Mouse (Mus musculus) intestine, embryonic 16.5 days (tissue): ENCODE measurements at regions not wholly inside any gene's neighbourhood (a gene's known extent, or its start where the extent isn't known, plus 50 kb on each side); places are given as distances from the start of the nearest gene placed in this dataset.

Source experiments
- ATAC-seq: fragments of 200-750 bp; cut with Nextera tagmentation; 2 replicates; pipeline ENCODE4 v1.8.0; 2017; ENCODE audit warnings: moderate TSS enrichment, moderate library complexity
- H3K27ac ChIP-seq: fragments of 300-500 bp; sonication (generic); 2 replicates; pipeline ENCODE4 v1.5.1; 2014; ENCODE audit warnings: mild to moderate bottlenecking, low read length
- H3K27me3 ChIP-seq: fragments of 300-500 bp; sonication (generic); replicated peaks from 2 replicates; pipeline ENCODE4 v1.6.1; 2014; ENCODE audit warnings: low read length, control low read depth, mixed read lengths; ENCODE audit not compliant: control insufficient read depth, insufficient read depth
- H3K36me3 ChIP-seq: fragments of 300-500 bp; sonication (generic); 2 replicates; pipeline ENCODE4 v1.6.1; 2014; ENCODE audit warnings: low read length, control low read depth; ENCODE audit not compliant: control insufficient read depth, insufficient read depth
- H3K4me1 ChIP-seq: fragments of 300-500 bp; sonication (generic); 2 replicates; pipeline ENCODE4 v1.6.1; 2014; ENCODE audit warnings: low read length, control low read depth, mixed read lengths; ENCODE audit not compliant: control insufficient read depth, insufficient read depth
- H3K4me2 ChIP-seq: fragments of 300-500 bp; sonication (generic); 2 replicates; pipeline ENCODE4 v1.6.1; 2014; ENCODE audit warnings: low read depth, low read length, control low read depth
- H3K4me3 ChIP-seq: fragments of 300-500 bp; sonication (generic); 2 replicates; pipeline ENCODE4 v1.5.1; 2014; ENCODE audit warnings: mild to moderate bottlenecking, low read length
- H3K9ac ChIP-seq: fragments of 300-500 bp; sonication (generic); 2 replicates; pipeline ENCODE4 v1.6.1; 2014; ENCODE audit warnings: low read depth, low read length
- H3K9me3 ChIP-seq: fragments of 300-500 bp; sonication (generic); 2 replicates; pipeline ENCODE4 v1.6.1; 2016; ENCODE audit warnings: low read length, control low read depth; ENCODE audit not compliant: control insufficient read depth
- WGBS: fragments of 180-500 bp; shearing (Covaris S2); extraction: QIAGEN DNeasy Blood & Tissue Kit; methylation state at CpG from one replicate; pipeline ENCODE4 v1.1.7; 2014; 5-methylcytosine and 5-hydroxymethylcytosine counted together

DNA sequence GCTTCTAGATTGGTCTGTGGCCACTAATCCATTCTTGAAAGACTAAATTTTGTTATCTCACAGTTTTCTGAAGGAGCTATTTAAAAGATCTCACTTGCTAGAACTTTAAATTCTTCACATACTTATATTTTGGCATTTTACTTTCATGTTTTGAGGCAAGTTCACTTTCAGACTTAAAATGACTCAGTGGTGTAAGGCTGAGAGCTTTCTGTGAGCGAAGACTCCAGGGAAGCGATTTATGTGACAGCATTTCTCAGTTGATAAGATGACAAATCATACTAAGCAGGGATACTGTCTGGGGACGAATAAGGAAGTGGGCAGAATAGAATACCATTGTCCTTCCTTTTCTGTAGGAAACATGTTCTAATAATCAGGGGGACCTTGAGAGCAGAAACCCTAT lies 403.6 kb upstream of the Fbxo33 start:
- H3K9ac ChIP-seq: no peak overlapping the region
- no peak overlapping the region for H3K4me2 ChIP-seq
- H3K4me1 ChIP-seq: no peaks in the 10 kb centered on the region
- no peaks in the 10 kb centered on the region for H3K27me3 ChIP-seq
- no peak overlapping the region for H3K27ac ChIP-seq
- H3K36me3 ChIP-seq: no peaks in the 10 kb centered on the region
- no peak overlapping the region for H3K4me3 ChIP-seq
- H3K9me3 ChIP-seq: no peaks in the 10 kb centered on the region
- no peak for ATAC-seq
- 77% methylated on average over 3 of the region's 3 CpGs for WGBS

DNA sequence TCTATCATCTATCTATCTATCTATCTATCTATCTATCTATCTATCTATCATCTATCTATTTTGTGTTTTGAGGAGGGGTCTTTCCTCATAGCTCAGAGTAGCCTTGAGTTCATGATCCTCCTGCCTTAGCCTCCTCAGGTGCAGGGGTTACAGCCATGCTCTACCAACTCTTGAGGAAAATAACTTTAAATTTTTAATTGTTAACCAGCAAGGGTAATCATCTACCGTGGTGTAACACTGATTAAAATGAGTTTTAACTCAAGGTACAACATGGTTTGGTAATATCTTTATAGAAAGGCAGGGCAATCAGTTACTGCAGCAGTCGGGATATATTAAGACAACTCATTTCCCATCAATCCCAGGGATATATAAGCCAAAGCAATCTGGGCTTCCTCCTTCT lies 401.6 kb upstream of the Fbxo33 start:
- H3K36me3 ChIP-seq: no peaks in the 10 kb centered on the region
- H3K4me2 ChIP-seq: no peak overlapping the region
- no peaks in the 10 kb centered on the region for H3K27me3 ChIP-seq
- WGBS: 77% methylated on average over 2 of the region's 2 CpGs
- no peak overlapping the region for H3K27ac ChIP-seq
- no peak overlapping the region for H3K9ac ChIP-seq
- no peak for ATAC-seq
- no peaks in the 10 kb centered on the region for H3K4me1 ChIP-seq
- no peak overlapping the region for H3K4me3 ChIP-seq
- no peaks in the 10 kb centered on the region for H3K9me3 ChIP-seq

DNA sequence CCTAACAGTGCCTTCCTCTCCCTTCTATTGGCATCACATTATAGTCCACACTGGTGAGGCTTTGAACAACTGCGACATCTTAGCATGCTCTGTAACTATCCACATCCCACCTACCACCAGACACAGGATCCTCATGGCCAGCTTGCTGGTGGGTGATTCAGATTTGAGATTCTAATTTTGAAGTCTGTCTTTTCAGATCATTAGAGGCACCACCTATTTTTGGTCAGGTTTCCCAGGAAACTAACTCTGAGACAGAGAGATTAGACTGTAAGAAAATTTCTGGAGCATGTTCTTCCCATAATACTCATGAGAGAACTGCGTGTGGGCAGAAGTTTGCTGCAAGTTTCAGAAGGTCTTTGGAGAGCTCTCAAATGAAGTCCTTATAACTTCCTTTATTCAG lies 400.8 kb upstream of the Fbxo33 start:
- H3K4me3 ChIP-seq: no peak overlapping the region
- WGBS: 92% methylated on average over 2 of the region's 2 CpGs

DNA sequence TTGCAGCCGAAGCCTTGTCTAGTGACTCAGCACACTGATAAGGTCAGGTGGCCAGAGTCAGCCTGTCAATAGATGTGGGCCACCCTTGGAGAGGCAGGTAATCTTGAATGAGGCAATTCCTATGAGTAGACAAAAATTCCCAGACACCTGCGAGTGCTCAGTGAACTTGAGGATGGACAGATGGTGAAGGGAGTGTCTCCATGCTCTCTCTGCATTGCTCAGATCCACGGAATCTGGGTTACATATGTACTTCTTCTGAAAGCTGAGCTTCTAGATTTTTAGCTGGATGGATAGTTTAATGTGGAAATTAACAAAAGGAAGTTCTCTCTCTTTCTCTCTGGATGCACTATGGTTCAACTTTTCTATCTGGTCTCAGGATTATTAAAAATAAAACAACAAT lies 396.6 kb upstream of the Fbxo33 start:
- WGBS: 71% methylated on average over 3 of the region's 3 CpGs
- H3K36me3 ChIP-seq: no peaks in the 10 kb centered on the region
- no peak overlapping the region for H3K4me2 ChIP-seq
- no peaks in the 10 kb centered on the region for H3K9me3 ChIP-seq
- H3K27ac ChIP-seq: no peak overlapping the region
- no peak for ATAC-seq
- H3K9ac ChIP-seq: no peak overlapping the region
- no peaks in the 10 kb centered on the region for H3K27me3 ChIP-seq
- H3K4me3 ChIP-seq: no peak overlapping the region
- no peaks in the 10 kb centered on the region for H3K4me1 ChIP-seq

More for the DNA sequence above, 400.8 kb upstream of the Fbxo33 start:
- no peaks in the 10 kb centered on the region for H3K9me3 ChIP-seq
- no peak overlapping the region for H3K27ac ChIP-seq
- no peak overlapping the region for H3K9ac ChIP-seq
- no peak overlapping the region for H3K4me2 ChIP-seq
- no peak for ATAC-seq
- no peaks in the 10 kb centered on the region for H3K4me1 ChIP-seq
- no peaks in the 10 kb centered on the region for H3K36me3 ChIP-seq
- no peaks in the 10 kb centered on the region for H3K27me3 ChIP-seq

DNA sequence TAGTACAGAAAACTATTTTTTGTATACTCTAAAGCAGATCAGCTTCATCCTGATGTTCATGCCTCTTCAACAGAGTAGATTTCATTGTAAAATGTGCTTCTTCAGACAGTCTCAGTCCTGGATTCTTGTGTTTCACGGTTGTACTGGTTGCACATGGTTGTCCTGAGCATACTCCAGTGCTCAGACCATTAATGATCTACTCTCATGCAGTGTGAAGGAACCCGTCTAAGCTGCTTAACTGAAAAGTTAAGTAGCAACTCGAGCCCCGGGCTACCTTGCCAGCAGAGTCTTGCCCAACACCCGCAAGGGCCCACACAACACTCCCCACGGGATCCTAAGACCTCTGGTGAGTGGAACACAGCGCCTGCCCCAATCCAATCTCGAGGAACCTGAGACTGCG lies 380.3 kb upstream of the Fbxo33 start:
- Histone ChIP-seq H3K27me3 (no peaks in the 10 kb centered on the region), H3K4me2 (no peak overlapping the region), H3K27ac (no peak overlapping the region), H3K4me1 (no peaks in the 10 kb centered on the region), H3K4me3 (no peak overlapping the region), H3K36me3 (no peaks in the 10 kb centered on the region), H3K9me3 (no peaks in the 10 kb centered on the region), H3K9ac (no peak overlapping the region)
- WGBS: 86% methylated on average over 8 of the region's 9 CpGs
- ATAC-seq: no peak

DNA sequence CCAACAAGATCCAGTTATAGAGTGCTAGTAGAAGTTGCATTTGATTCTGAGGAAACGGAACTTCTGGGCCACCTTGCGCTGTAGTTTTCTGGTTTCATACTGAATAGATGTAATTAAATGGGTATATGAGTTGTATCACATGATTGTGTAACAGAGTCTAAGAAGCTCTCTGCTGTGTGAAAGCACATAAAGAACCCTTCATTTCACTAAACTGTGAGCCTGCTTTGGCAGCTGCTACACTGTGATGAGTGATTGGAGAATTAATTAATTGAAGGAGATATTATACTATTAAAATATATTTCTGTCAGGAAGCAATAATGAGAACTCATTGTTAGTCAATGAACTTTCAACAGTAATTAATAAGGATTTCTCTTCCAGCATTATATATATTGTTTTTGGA lies 369.8 kb upstream of the Fbxo33 start:
- Histone ChIP-seq H3K4me2 (no peak overlapping the region), H3K4me3 (no peak overlapping the region), H3K9me3 (no peaks in the 10 kb centered on the region), H3K9ac (no peak overlapping the region), H3K27ac (no peak overlapping the region), H3K27me3 (no peaks in the 10 kb centered on the region), H3K4me1 (no peaks in the 10 kb centered on the region), H3K36me3 (no peaks in the 10 kb centered on the region)
- no peak for ATAC-seq
- WGBS: 96% methylated on average over 2 of the region's 2 CpGs

DNA sequence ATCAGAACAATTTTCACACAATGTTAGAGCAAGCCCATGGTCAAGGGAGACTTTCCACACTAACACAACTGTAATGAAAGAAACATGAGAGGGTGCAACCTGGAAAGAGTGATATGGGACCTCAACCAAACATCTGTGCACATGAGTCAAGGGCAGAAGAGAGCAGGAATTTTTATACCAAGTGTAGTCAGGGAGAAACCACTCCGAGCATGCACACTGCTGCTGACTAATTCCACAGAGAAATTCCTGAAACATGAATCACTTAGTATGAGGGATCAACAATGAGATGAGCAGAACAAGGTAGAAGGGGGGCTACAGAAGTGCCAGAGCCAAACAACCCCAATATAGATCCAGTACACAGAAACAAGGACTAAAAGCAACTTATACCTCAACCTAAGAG lies 363.1 kb upstream of the Fbxo33 start:
- Histone ChIP-seq H3K27ac (no peak overlapping the region), H3K9ac (no peak overlapping the region), H3K27me3 (no peaks in the 10 kb centered on the region), H3K4me1 (no peaks in the 10 kb centered on the region), H3K9me3 (no peaks in the 10 kb centered on the region), H3K4me2 (no peak overlapping the region), H3K36me3 (no peaks in the 10 kb centered on the region), H3K4me3 (no peak overlapping the region)
- 56% methylated on average over 1 of the region's 1 CpGs for WGBS
- ATAC-seq: no peak

DNA sequence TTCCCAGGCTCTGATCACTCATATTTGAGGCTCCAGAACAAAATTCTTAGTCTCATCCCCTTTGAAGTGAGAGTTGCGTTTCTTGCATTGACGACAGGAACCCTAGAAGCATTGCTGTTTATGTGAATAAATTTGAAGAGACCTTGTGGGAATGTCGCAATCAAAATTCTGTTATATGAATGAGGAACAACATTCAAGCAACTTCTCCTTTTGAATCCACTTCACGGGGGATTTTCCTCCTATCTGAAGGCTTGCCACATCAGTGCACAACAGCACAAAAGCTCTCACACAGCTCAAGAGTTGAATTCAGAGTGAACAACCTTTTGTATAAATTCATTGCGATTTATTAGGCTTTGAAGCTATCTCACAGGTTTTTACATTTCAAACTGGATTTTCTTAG lies 360.2 kb upstream of the Fbxo33 start:
- Histone ChIP-seq H3K27me3 (no peaks in the 10 kb centered on the region), H3K9me3 (no peaks in the 10 kb centered on the region), H3K9ac (no peak overlapping the region), H3K4me1 (no peaks in the 10 kb centered on the region), H3K4me2 (no peak overlapping the region), H3K4me3 (no peak overlapping the region), H3K27ac (no peak overlapping the region), H3K36me3 (no peaks in the 10 kb centered on the region)
- 83% methylated on average over 5 of the region's 5 CpGs for WGBS
- ATAC-seq: no peak

DNA sequence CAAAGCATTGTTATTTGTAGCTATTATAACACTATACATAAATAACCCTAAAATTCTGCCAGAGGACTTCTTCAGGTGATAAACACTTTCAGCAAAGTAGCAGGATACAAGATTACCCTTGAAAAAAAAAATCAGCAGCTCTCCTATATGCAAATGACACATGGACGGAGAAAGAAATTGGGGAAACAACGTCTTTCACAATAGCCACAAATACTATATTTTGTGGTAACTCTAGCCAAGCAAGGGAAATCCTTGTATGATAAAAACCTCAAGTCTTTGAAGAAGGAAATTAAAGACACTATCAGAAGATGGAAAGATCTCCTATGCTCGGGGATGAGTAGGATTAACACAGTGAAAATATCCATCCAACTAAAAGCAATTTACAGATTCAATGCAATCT lies 344.4 kb upstream of the Fbxo33 start:
- Histone ChIP-seq H3K36me3 (no peaks in the 10 kb centered on the region), H3K4me2 (no peak overlapping the region), H3K27ac (no peak overlapping the region), H3K4me1 (no peaks in the 10 kb centered on the region), H3K9ac (no peak overlapping the region), H3K9me3 (no peaks in the 10 kb centered on the region), H3K27me3 (no peaks in the 10 kb centered on the region), H3K4me3 (no peak overlapping the region)
- ATAC-seq: no peak
- WGBS: 91% methylated on average over 3 of the region's 3 CpGs

DNA sequence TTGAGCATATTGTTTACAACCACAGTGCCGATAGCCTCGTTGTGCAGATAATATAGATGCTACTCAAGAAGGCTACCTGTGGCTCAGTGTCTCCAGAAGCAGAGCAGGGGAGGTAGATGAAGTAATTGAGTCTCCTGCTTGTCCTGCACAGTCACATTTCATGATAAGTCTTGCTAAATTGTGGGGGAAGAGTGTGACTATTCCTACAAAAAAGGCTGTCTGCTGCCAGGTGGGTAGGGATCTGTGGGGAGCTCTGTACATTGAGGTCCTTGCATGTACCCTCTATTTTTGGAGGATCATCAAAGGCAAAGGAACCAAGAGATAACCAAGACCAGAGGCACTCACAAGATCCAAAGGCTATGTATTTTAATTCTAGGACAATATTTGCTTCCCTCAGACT lies 320.3 kb upstream of the Fbxo33 start:
- H3K27me3 ChIP-seq: no peaks in the 10 kb centered on the region
- no peak overlapping the region for H3K4me2 ChIP-seq
- no peak for ATAC-seq
- H3K9me3 ChIP-seq: no peaks in the 10 kb centered on the region
- H3K9ac ChIP-seq: no peak overlapping the region
- H3K4me1 ChIP-seq: no peaks in the 10 kb centered on the region
- H3K36me3 ChIP-seq: no peaks in the 10 kb centered on the region
- 68% methylated on average over 2 of the region's 2 CpGs for WGBS
- no peak overlapping the region for H3K4me3 ChIP-seq
- H3K27ac ChIP-seq: no peak overlapping the region
